In the genomic region with DNA sequence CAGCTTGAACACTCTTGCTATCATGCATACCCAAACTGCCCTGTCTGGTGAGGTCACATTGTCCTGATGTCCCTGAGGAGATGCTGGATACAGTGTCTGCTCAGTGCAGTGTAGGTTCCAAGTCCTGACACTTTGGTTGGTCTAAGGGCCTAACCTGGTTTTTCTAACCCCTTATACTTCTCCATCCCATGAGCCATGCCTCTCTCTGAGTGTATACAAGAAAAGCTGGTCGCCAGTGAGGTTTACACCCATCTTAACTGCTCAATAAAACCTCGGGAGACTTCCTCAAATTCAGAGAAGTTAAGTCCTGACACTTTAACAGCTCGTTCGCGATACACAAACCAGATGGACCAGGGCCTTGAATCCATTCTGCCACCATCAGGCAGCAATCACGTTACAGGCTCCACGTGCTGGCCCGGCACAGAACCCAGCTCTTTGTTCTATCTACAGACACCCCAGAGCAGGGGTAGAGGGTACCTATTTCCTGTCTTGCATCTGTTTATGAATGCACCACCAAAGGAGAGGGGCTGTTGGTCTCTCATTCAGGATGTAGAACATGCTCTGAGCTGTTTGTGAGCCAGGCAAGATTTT, we compare ENCODE assay signal across 29 mouse cellular contexts.
A peak's percentile ranks its signal among the peaks of the same experiment; 100 is the strongest.
DNase-seq lines count a peak whose midpoint lies in the region; ATAC-seq and TF ChIP-seq lines count a peak whose summit lies in the region.
"Had no signal": no experiment of that assay in that cellular context is flagged by ENCODE, and none has a peak within 500 bp of the region (broad histone marks: within the 10 kb centered on the region; RNA-seq: fewer than 3 reads in every experiment).

No protein-coding gene starts in this region.

- H3K4me2 ChIP-seq in limb, embryonic 14.5 days (replicated peaks; ENCODE audit: low read depth, low read length, severe bottlenecking) = no peak overlapping the region
- H3K4me2 ChIP-seq: embryonic facial prominence, embryonic 15.5 days; forebrain, embryonic 15.5 days; hindbrain, embryonic 14.5 days; intestine, embryonic 15.5 days; kidney, embryonic 15.5 days; liver, embryonic 15.5 days; lung, embryonic 15.5 days; midbrain, embryonic 11.5 days; neural tube, embryonic 15.5 days; stomach, embryonic 15.5 days had no signal

- H3K27ac ChIP-seq in limb, embryonic 14.5 days (replicated peaks; ENCODE audit: low read depth, low read length) = no peak overlapping the region
- H3K27ac ChIP-seq: embryonic facial prominence, embryonic 15.5 days; forebrain, embryonic 15.5 days; heart, embryonic 10.5 days; hindbrain, embryonic 14.5 days; intestine, embryonic 15.5 days; kidney, embryonic 15.5 days; liver, embryonic 15.5 days; lung, embryonic 15.5 days; neural tube, embryonic 15.5 days; stomach, embryonic 15.5 days had no signal

- H3K27me3 ChIP-seq in limb, embryonic 14.5 days (ENCODE audit: control insufficient read depth, insufficient read depth, low read length) = peaks cover 37% of the 10 kb centered on the region
- H3K27me3 ChIP-seq: embryonic facial prominence, embryonic 15.5 days; forebrain, embryonic 15.5 days; intestine, embryonic 15.5 days; kidney, embryonic 15.5 days; liver, embryonic 15.5 days; lung, embryonic 15.5 days; neural tube, embryonic 15.5 days; stomach, embryonic 15.5 days had no signal

- DNase-seq in kidney, postnatal 10 days = peak; percentile 42
- no peak for DNase-seq in kidney, postnatal 25 days
- peak; percentile 41 for DNase-seq in T-cell, adult 2 months (ENCODE audit: low spot score)
- DNase-seq in forelimb bud, embryonic 11.5 days (ENCODE audit: low read depth, low spot score) = peak; percentile 90
- peak; percentile 40 for DNase-seq in limb, embryonic 14.5 days (ENCODE audit: low spot score)
- DNase-seq in adipocyte (ENCODE audit: low spot score) = no peak
- DNase-seq in B cell, adult 2 months = no peak
- DNase-seq: adrenal gland, postnatal 10 days; cerebellum, adult 18-20 months; cerebellum, postnatal 14 days; gastrocnemius, postnatal 36 days; heart, postnatal 4 days; layer of hippocampus, postnatal 36 days; liver; lung, postnatal 4 days; right cerebral cortex, adult 18-20 months; right cerebral cortex, postnatal 4 days had no signal

- no peaks in the 10 kb centered on the region for H3K9me3 ChIP-seq in limb, embryonic 14.5 days (ENCODE audit: control insufficient read depth, low read length)
- H3K9me3 ChIP-seq: embryonic facial prominence, embryonic 15.5 days; forebrain, embryonic 15.5 days; heart, embryonic 10.5 days; intestine, embryonic 15.5 days; kidney, embryonic 15.5 days; liver, embryonic 15.5 days; lung, embryonic 15.5 days; neural tube, embryonic 15.5 days; stomach, embryonic 15.5 days had no signal

- no peak for ATAC-seq in limb, embryonic 14.5 days (ENCODE audit: low FRiP score, low read depth)
- ATAC-seq: activated CD4-positive, CD25-positive, alpha-beta regulatory T cell, adult 4 months; forebrain, embryonic 15.5 days; intestine, embryonic 15.5 days had no signal

- no peaks in the 10 kb centered on the region for H3K36me3 ChIP-seq in limb, embryonic 14.5 days (ENCODE audit: control insufficient read depth, insufficient read depth, low read length)
- H3K36me3 ChIP-seq: embryonic facial prominence, embryonic 15.5 days; forebrain, embryonic 15.5 days; heart, embryonic 10.5 days; intestine, embryonic 15.5 days; kidney, embryonic 15.5 days; liver, embryonic 15.5 days; lung, embryonic 15.5 days; neural tube, embryonic 15.5 days; stomach, embryonic 15.5 days had no signal

- H3K4me3 ChIP-seq in limb, embryonic 14.5 days (replicated peaks; ENCODE audit: low read length) = no peak overlapping the region
- H3K4me3 ChIP-seq: embryonic facial prominence, embryonic 15.5 days; forebrain, embryonic 15.5 days; heart, embryonic 10.5 days; intestine, embryonic 15.5 days; kidney, embryonic 15.5 days; liver, embryonic 15.5 days; lung, embryonic 15.5 days; neural tube, embryonic 15.5 days; stomach, embryonic 15.5 days had no signal

- WGBS in limb, embryonic 14.5 days = 10% methylated on average over 8 of the region's 8 CpGs

- TF ChIP-seq POLR2A in limb, embryonic 14.5 days (IDR thresholded peaks at IDR 0.05; ENCODE audit: borderline replicate concordance, extremely low read depth, insufficient read depth, insufficient read length) = no peak

- 0 out of 2 replicates have a peak, but pooled peaks cover 2% of the 10 kb centered on the region for H3K4me1 ChIP-seq in limb, embryonic 14.5 days (ENCODE audit: control insufficient read depth, insufficient read depth, low read length)
- H3K4me1 ChIP-seq: embryonic facial prominence, embryonic 15.5 days; forebrain, embryonic 15.5 days; kidney, embryonic 15.5 days; liver, embryonic 15.5 days; stomach, embryonic 15.5 days had no signal

- no peak overlapping the region for H3K9ac ChIP-seq in limb, embryonic 14.5 days (ENCODE audit: low read depth, low read length, severe bottlenecking)
- H3K9ac ChIP-seq: embryonic facial prominence, embryonic 15.5 days; forebrain, embryonic 15.5 days; hindbrain, embryonic 14.5 days; intestine, embryonic 15.5 days; kidney, embryonic 15.5 days; liver, embryonic 15.5 days; lung, embryonic 15.5 days; neural tube, embryonic 15.5 days; stomach, embryonic 15.5 days had no signal

Comparison
In these comparisons a context has a peak if more than half of its experiments do, and no peak if none do; other contexts are left out.
1. DNase-seq: peak in kidney, postnatal 10 days (single experiment), T-cell, adult 2 months (single experiment), forelimb bud, embryonic 11.5 days (single experiment) and limb, embryonic 14.5 days (single experiment); none in kidney, postnatal 25 days (0 of 2), adipocyte (single experiment) and B cell, adult 2 months (0 of 2).